Mouse (Mus musculus): Measurements from ENCODE around the gene Vmn1r44.
"Not testable (repeated sequence)": the region's sequence is repeated elsewhere in the genome, so short reads cannot be mapped to it uniquely, and the experiment has no call there.

Vmn1r44 gene

DNA sequence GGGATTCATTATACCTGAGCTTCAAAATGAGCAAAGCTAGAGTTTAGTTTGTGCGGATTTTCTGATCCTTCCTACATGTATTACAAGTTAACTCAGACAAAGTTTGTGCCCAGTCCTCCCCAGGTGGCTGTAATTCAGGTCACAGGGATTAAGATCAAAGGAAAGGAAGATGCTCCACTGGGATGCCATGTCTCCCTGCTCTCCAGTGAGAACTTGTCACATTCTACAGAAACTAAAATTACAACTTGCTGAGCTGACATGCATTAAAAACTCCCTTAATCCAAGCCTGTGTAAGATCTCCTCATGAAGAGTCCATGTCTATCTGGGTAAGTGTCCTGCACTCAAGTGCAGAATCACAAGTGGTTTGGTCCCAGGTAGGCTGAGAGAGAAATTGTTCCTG, at the start of gene Vmn1r44:
Vmn1r44 (plus strand) TSS at position 301 of the 400 bp plus-strand sequence.
- no peak for DNase-seq

DNA sequence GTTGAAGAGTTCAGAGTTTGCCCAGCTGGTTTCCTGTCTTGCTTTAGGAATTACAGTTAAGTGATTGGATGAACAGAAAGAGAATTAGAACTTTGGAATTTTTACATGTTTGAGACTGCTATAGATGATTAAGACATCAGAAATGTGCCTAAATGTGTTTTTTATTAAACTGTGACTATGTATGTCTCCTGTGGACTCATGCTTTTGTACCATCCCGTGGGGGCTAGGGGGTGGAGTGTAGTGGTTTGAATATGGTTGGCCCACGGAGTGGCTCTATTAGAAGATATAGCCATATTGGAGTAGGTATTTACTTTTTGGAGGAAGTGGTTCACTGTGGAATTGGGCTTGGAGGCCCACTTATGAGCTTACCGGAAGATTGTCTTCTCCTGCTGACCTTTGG, 25.9 kb upstream of the Vmn1r44 start:
- no peak for DNase-seq

DNA sequence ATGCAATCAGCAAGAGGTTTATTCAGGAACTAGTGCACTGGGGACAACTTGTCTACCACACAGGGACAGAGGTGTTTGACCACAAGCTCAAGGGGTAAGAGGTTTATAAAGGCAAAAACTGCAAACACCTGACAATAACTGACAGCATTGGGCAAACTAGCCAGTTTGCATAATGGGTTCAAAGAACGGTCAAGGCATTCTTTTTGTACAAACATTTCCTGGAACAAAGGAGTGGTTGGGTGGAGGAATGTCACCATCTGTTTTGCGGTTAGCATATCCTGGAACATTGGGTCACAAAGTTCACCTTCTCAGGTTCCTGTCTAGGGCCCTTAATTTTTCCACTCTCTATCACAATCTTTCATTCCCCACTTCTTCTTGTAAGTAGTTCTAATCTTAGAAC, 23.6 kb upstream of the Vmn1r44 start:
- no peak for DNase-seq

DNA sequence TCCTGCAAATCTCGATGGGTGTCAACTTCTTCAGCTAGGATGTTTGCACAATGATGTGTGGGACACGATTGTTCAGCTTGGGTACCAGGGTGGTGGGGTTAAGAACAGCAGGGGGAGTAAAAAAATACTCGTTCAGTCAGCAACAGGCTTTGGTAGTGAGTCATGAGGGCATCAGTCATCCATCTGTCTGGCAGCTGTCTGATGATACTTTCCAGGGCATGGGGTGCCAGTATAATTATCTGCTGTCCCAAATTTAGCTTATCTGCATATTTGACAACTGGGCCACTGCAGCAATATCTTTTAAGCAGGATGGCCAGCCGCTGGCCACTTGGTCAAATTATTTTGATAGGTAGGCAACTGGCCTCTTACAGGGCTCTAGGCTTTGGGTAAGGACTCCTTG, 19.7 kb upstream of the Vmn1r44 start:
- no peak for DNase-seq

DNA sequence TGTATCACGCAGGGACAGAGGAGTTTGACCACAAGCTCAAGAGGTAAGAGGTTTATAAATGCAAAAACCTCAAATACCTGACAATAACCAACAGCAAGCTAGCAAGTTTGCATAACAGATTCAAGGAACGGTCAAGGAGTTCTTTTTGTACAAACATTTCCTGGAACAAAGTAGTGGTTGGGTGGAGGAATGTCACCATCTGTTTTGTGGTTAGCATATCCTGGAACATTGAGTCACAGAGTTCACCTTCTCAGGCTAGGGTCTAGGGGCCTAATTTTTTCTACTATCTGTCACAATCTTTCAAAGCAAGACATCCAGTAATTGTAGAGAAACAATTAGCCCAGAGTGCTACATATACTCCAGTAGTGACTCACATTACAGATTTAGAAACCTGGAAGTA, 16.2 kb upstream of the Vmn1r44 start:
- DNase-seq = no peak

DNA sequence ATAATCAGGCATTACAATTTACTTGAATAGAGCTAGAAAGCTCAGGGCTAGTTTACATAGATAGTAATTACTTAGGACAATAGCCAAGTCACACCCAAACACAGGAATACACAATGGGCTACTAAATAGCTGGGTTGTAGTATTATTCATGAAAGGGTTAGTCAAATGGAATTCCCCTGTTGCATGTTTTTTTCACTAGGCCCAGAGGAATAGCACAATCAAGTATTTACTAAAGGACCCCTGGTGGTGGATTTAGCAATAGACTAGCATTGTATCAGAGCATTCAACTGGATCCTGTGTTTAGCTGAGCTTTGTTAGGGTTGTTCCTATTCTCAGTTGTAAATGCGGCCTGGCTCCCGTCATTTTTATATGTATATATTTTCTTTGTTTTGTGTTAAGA, 15.5 kb upstream of the Vmn1r44 start:
- DNase-seq = no peak

DNA sequence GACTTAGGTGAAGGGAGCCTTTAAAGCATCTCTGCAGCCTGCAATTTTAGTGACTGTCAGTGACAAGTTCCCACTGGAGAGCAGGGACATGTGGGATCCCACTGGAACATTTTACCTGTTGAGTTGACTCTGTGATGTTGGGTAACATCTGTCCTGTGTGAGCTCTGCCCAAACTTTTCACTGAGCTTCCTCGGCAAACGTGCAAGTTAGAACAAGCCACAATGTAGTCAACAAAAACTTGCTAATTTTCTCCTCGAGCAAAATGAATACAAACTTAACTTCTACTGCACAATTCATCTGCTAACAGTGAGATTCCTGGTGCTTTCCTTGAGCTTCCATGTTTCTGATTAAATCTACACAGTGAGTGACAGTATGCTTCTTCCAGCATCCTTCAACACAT, 7.1 kb upstream of the Vmn1r44 start, which contains the start of the genes Vmn1r42 and Vmn1r43:
Vmn1r42 (minus strand) TSS at position 101 of the 400 bp plus-strand sequence.
Vmn1r43 (minus strand) TSS at position 101 of the 400 bp plus-strand sequence.
- not testable (repeated sequence) for DNase-seq

DNA sequence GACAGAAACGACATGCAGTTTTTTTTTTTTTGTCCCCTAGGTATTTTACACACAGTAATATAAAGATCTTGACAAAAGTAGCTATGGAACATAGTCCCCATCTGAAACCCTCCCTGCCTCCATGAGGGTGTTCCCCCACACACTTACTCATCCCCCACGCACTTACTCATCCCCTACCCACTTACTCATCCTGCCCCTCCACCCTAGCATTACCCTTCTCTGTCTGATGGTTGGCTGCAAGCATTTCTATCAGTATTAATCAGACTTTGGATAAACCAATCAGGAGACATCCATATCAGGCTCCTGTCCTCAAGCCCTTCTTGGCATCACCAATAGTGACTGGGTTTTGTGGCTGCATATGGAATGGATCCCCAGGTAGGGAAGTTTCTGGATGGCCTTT, 6.5 kb upstream of the Vmn1r44 start:
- no peak for DNase-seq

DNA sequence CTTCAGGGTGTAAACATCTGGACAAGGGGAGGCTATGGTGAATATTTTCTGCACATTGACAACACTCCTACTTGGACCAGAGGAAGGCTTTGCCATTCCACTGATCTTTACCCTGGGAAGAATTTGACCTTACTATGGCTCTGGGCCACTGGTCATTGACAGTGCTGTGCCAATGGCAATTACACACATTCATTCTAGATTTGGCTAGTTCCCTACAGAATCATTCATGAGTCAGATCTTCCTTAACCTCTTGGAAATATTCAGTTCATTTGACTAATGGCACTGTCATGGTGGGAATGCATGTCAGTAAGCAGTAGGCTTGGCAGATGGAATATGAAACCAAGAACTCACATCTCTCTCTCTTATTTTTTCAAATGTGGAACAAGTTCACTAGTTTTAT, 2.6 kb upstream of the Vmn1r44 start:
- no peak for DNase-seq

DNA sequence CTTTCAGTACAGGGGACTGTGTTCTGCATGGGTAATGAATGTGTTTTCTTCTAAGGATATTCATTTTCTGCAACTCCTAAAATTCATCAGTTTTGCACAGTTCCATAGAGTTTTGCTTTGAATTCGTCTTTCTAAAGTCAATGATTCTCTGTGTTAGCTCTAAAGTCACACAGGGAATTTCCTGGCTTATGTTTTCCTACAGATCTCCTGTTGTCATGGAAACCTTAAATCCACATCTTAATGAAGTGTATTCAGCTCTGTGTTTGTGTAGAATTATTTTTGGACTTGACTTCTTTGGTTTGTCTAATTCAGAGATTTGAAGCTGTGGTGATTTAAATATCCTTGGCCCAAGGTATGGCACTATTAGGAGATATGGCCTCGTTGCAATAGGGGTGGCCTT, 352 bp downstream of the Vmn1r44 start:
- no peak for DNase-seq

DNA sequence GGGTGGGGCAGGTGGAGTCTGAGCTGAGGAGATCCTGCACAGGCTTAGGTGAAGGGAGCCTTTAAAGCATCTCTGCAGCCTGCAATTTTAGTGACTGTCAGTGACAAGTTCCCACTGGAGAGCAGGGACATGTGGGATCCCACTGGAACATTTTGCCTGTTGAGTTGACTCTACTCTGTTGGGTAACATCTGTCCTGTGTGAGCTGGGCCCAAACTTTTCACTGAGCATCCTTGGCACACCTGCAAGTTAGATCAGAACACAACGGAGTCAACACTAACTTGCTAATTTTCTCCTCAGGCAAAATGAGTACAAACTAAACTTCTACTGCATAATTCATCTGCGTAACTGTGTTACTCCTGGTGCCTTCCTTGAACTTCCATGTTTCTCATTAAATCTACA, 57.0 kb downstream of the Vmn1r44 start, which contains the start of gene Vmn1r45:
Vmn1r45 (minus strand) TSS at position 101 of the 400 bp plus-strand sequence.
- not testable (repeated sequence) for DNase-seq

DNA sequence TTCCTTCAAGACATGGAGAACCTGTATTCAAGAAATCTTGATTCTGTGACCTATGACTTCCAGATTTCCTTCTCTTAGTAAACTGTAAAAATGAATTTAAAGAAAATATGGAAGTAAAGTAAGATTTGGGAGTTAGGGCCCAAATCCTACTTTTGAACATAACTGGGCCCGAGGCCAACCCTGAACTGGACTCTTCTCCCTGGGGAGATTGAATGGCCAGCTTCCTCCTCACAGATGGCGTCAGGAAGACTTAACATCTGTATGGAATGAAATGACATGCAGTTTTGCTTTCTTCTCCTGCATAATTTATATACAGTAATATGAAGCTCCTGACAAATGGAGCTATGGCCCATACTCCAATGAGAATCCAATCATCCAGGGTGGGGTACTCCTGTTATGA, 57.5 kb downstream of the Vmn1r44 start:
- DNase-seq = no peak
